Mouse (Mus musculus): Measurements from ENCODE around the gene Knl1. TPM values are rescaled to one million over a fixed set of nuclear protein-coding genes. Genes with fewer than 3 reads are reported as not detected.

Knl1 gene
- polyA plus RNA-seq, 1 experiment from 2014 or later = 84.4 TPM

- WGBS = 88% methylated on average over 6 of the region's 6 CpGs
- no peak overlapping the region for H3K9ac ChIP-seq
- H3K4me3 ChIP-seq (replicated peaks) = no peak overlapping the region
- no peaks in the 10 kb centered on the region for H3K4me1 ChIP-seq
- ATAC-seq (ENCODE audit: low FRiP score) = no peak
- no peak overlapping the region for H3K4me2 ChIP-seq
- no peak overlapping the region for H3K27ac ChIP-seq
- no peaks in the 10 kb centered on the region for H3K9me3 ChIP-seq
- H3K36me3 ChIP-seq (replicated peaks) = peaks cover 91% of the 10 kb centered on the region
- H3K27me3 ChIP-seq = no peaks in the 10 kb centered on the region
Measured at GRCm38 (mm10) chr2:119146435-119146834, 99.5 kb downstream of the Knl1 start.

GRCm38 (mm10) chr2:119147160-119147678 lies 100.3 kb downstream of the Knl1 start:
- H3K27ac ChIP-seq = no peak overlapping the region
- no peak overlapping the region for H3K4me3 ChIP-seq (replicated peaks)
- no peak for ATAC-seq (ENCODE audit: low FRiP score)
- 86% methylated on average over 22 of the region's 22 CpGs for WGBS
- H3K27me3 ChIP-seq = no peaks in the 10 kb centered on the region
- H3K9me3 ChIP-seq = no peaks in the 10 kb centered on the region
- no peaks in the 10 kb centered on the region for H3K4me1 ChIP-seq
- no peak overlapping the region for H3K4me2 ChIP-seq
- H3K9ac ChIP-seq = no peak overlapping the region
- peaks cover 91% of the 10 kb centered on the region for H3K36me3 ChIP-seq (replicated peaks)

- Histone ChIP-seq H3K9ac (no peak overlapping the region), H3K4me3 (replicated peaks) (no peak overlapping the region), H3K4me2 (no peak overlapping the region), H3K9me3 (no peaks in the 10 kb centered on the region), H3K27ac (no peak overlapping the region), H3K4me1 (no peaks in the 10 kb centered on the region), H3K27me3 (no peaks in the 10 kb centered on the region), H3K36me3 (replicated peaks) (peaks cover 91% of the 10 kb centered on the region)
- WGBS = 90% methylated on average over 8 of the region's 8 CpGs
- no peak for ATAC-seq (ENCODE audit: low FRiP score)
Measured at GRCm38 (mm10) chr2:119147775-119148174, 100.9 kb downstream of the Knl1 start.

- H3K36me3 ChIP-seq (replicated peaks) = peaks cover 69% of the 10 kb centered on the region
- H3K4me3 ChIP-seq (replicated peaks) = no peak overlapping the region
- H3K9ac ChIP-seq = no peak overlapping the region
- WGBS = 86% methylated on average over 6 of the region's 6 CpGs
- peaks cover 14% of the 10 kb centered on the region for H3K4me1 ChIP-seq
- no peaks in the 10 kb centered on the region for H3K27me3 ChIP-seq
- H3K9me3 ChIP-seq = no peaks in the 10 kb centered on the region
- no peak overlapping the region for H3K27ac ChIP-seq
- no peak for ATAC-seq (ENCODE audit: low FRiP score)
- H3K4me2 ChIP-seq = no peak overlapping the region
Measured at GRCm38 (mm10) chr2:119152255-119152654, 105.3 kb downstream of the Knl1 start.

GRCm38 (mm10) chr2:119154683-119155082 lies 107.8 kb downstream of the Knl1 start:
- H3K27ac ChIP-seq = no peak overlapping the region
- H3K4me1 ChIP-seq = peaks cover 18% of the 10 kb centered on the region
- no peaks in the 10 kb centered on the region for H3K9me3 ChIP-seq
- no peak overlapping the region for H3K9ac ChIP-seq
- peaks cover 45% of the 10 kb centered on the region for H3K36me3 ChIP-seq (replicated peaks)
- WGBS = 85% methylated on average over 2 of the region's 2 CpGs
- no peaks in the 10 kb centered on the region for H3K27me3 ChIP-seq
- H3K4me2 ChIP-seq = no peak overlapping the region
- ATAC-seq (ENCODE audit: low FRiP score) = no peak
- no peak overlapping the region for H3K4me3 ChIP-seq (replicated peaks)

Other genes with a start within 250 kb of the Knl1 start
- 164 and 167 TPM in 2 replicates for gene Knstrn, start 233.1 kb upstream of the Knl1 start, polyA plus RNA-seq (2016; fragmentation: Nextera tagmentation; extraction: Ambion mirVana)
- gene Ivd, start 185.2 kb upstream of the Knl1 start, polyA plus RNA-seq (2016; fragmentation: Nextera tagmentation; extraction: Ambion mirVana) = 50.8 and 56.3 TPM in 2 replicates
- 5.5 TPM in 2 replicates for gene Bahd1, start 146.7 kb upstream of the Knl1 start, polyA plus RNA-seq (2016; fragmentation: Nextera tagmentation; extraction: Ambion mirVana)
- gene Chst14, start 120.6 kb upstream of the Knl1 start, polyA plus RNA-seq (2016; fragmentation: Nextera tagmentation; extraction: Ambion mirVana) = 12.9 and 14.7 TPM in 2 replicates
- 25.3 and 26.4 TPM in 2 replicates for gene Ccdc32, start 17.7 kb upstream of the Knl1 start, polyA plus RNA-seq (2016; fragmentation: Nextera tagmentation; extraction: Ambion mirVana)
- 7.0 and 7.7 TPM in 2 replicates for gene Rpusd2, start 12.3 kb upstream of the Knl1 start, polyA plus RNA-seq (2016; fragmentation: Nextera tagmentation; extraction: Ambion mirVana)
- 66.5 and 67.6 TPM in 2 replicates for gene Rad51, start 65.7 kb downstream of the Knl1 start, polyA plus RNA-seq (2016; fragmentation: Nextera tagmentation; extraction: Ambion mirVana)
- 43.6 and 48.7 TPM in 2 replicates for gene Rmdn3, start 109.9 kb downstream of the Knl1 start, polyA plus RNA-seq (2016; fragmentation: Nextera tagmentation; extraction: Ambion mirVana)
- gene Gchfr, start 120.7 kb downstream of the Knl1 start, polyA plus RNA-seq (2016; fragmentation: Nextera tagmentation; extraction: Ambion mirVana) = 2.2 and 2.3 TPM in 2 replicates
- gene Gm14137, start 127.4 kb downstream of the Knl1 start, polyA plus RNA-seq (2016; fragmentation: Nextera tagmentation; extraction: Ambion mirVana) = 1.0 and 1.5 TPM in 2 replicates
- gene Zfyve19, start 161.5 kb downstream of the Knl1 start, polyA plus RNA-seq (2016; fragmentation: Nextera tagmentation; extraction: Ambion mirVana) = 45.9 and 51.1 TPM in 2 replicates
- 26.0 and 26.7 TPM in 2 replicates for gene Dnajc17, start 161.7 kb downstream of the Knl1 start, polyA plus RNA-seq (2016; fragmentation: Nextera tagmentation; extraction: Ambion mirVana)
- not detected in 2 replicates for gene Ppp1r14d, start 182.8 kb downstream of the Knl1 start, polyA plus RNA-seq (2016; fragmentation: Nextera tagmentation; extraction: Ambion mirVana)
- gene Spint1, start 190.2 kb downstream of the Knl1 start, polyA plus RNA-seq (2016; fragmentation: Nextera tagmentation; extraction: Ambion mirVana) = 2.0 and 2.1 TPM in 2 replicates
- 3.7 and 3.9 TPM in 2 replicates for gene Rhov, start 224.2 kb downstream of the Knl1 start, polyA plus RNA-seq (2016; fragmentation: Nextera tagmentation; extraction: Ambion mirVana)
- gene Vps18, start 241.6 kb downstream of the Knl1 start, polyA plus RNA-seq (2016; fragmentation: Nextera tagmentation; extraction: Ambion mirVana) = 25.5 and 27.4 TPM in 2 replicates

All from forebrain, embryonic 12.5 days (tissue).